Mouse (Mus musculus): ENCODE measurements around the gene Olfr960. TPM values are rescaled to one million over a fixed set of nuclear protein-coding genes. Genes with fewer than 3 reads are reported as not detected.

The Olfr960 gene
- total RNA-seq, 2 experiments from 2014 or later = not detected

Other genes starting within 250 kb of the Olfr960 start
- gene Olfr951, start 234.0 kb upstream of the Olfr960 start, total RNA-seq (2021) = not detected
- gene Olfr952, start 194.2 kb upstream of the Olfr960 start, total RNA-seq (2021) = not detected
- gene Olfr954, start 164.7 kb upstream of the Olfr960 start, total RNA-seq (2021) = not detected
- not detected for gene Olfr955, start 149.4 kb upstream of the Olfr960 start, total RNA-seq (2021)
- not detected for gene Olfr44, start 127.4 kb upstream of the Olfr960 start, total RNA-seq (2021)
- gene Olfr957, start 105.6 kb upstream of the Olfr960 start, total RNA-seq (2021) = not detected
- not detected for gene Olfr958, start 67.3 kb upstream of the Olfr960 start, total RNA-seq (2021)
- gene Olfr959, start 45.8 kb upstream of the Olfr960 start, total RNA-seq (2021) = not detected
- 10 to 100 TPM; 51.9 to 71.0 TPM for gene AW551984, start 17.0 kb upstream of the Olfr960 start, total RNA-seq (2021)
- gene Olfr148, start 10.7 kb upstream of the Olfr960 start, total RNA-seq (2021) = not detected
- not detected for gene Olfr961, start 23.7 kb downstream of the Olfr960 start, total RNA-seq (2021)
- gene Olfr963, start 45.8 kb downstream of the Olfr960 start, total RNA-seq (2021) = not detected
- not detected for gene Olfr149, start 85.7 kb downstream of the Olfr960 start, total RNA-seq (2021)
- gene Olfr965, start 90.0 kb downstream of the Olfr960 start, total RNA-seq (2021) = not detected
- gene Olfr150, start 109.6 kb downstream of the Olfr960 start, total RNA-seq (2021) = not detected
- not detected for gene Olfr967, start 124.9 kb downstream of the Olfr960 start, total RNA-seq (2021)
- gene Olfr968, start 161.9 kb downstream of the Olfr960 start, total RNA-seq (2021) = not detected
- not detected for gene Olfr969, start 169.6 kb downstream of the Olfr960 start, total RNA-seq (2021)
- gene Olfr970, start 187.5 kb downstream of the Olfr960 start, total RNA-seq (2021) = not detected
- not detected for gene Olfr971, start 215.5 kb downstream of the Olfr960 start, total RNA-seq (2021)
- not detected for gene Olfr972, start 245.0 kb downstream of the Olfr960 start, total RNA-seq (2021)